Mouse (Mus musculus) left cerebral cortex, adult 6 months (tissue): Measurements from ENCODE around the gene Rab25. TPM values are rescaled to one million over a fixed set of nuclear protein-coding genes. Genes with fewer than 3 reads are reported as not detected.

Experiments used
- long read RNA-seq, 2 experiments: library from polyadenylated mRNA; unstranded; transcript quantifications; one replicate each; pipeline ENCODE4 v2.0.0; 2019 to 2020
- polyA plus RNA-seq: library from polyadenylated mRNA; unstranded; fragments of <200 nt; fragmentation: Nextera tagmentation; gene quantifications from 2 replicates; pipeline ENCODE4 v1.2.3, GENCODE M21; 2021

Rab25 gene
- not detected in 2 replicates for polyA plus RNA-seq
- long read RNA-seq, experiment 1: 0 reads
- long read RNA-seq, experiment 2: 0 reads

DNA sequence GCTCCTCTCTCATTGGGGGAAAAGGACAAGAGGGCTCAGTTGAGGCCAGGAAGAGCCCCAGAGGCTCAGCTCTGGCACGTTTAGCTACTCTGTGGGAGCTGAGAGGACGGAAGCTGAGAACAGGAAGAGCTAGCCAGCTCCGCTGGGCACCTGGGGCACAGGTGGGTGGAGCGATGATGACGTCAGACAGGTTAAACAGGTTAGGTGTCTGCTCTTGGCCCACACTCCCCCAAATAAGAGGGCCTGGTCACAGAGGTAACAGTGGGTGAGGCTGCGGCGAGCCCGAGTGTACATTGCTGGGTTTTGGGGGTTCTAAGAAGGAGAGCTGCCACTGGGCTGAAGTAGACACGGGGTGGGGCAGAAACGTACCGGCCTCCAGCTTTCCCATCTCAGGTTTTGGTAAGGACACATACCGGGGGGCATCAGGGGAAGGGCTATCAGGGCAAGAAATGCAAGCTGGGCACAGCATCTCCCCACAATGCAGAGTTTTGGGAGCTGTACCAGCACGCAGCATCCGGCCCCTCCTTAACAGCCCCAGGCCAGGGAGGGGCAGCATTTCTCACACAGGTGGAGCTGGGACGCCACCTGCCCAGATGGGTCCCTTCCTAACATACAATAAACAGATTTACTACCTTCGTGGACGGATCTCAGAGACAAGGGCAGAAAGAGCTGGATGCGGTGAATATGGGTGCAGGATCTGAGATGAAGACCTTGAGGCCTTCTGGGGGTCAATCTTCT is at the start of gene Rab25:
Gene Rab25 (minus strand): TSS at position 121 of the 738 bp plus-strand sequence.

GRCm38 (mm10) chr3:88575540-88575939 is 27.4 kb upstream of the Rab25 start, which contains the start of gene Ssr2:
Gene Ssr2, plus strand, starts transcription at chr3:88575876.

GRCm38 (mm10) chr3:88553525-88553879 is 5.4 kb upstream of the Rab25 start, which contains the start of gene Ubqln4:
Gene Ubqln4, plus strand, starts transcription at chr3:88553758.

DNA sequence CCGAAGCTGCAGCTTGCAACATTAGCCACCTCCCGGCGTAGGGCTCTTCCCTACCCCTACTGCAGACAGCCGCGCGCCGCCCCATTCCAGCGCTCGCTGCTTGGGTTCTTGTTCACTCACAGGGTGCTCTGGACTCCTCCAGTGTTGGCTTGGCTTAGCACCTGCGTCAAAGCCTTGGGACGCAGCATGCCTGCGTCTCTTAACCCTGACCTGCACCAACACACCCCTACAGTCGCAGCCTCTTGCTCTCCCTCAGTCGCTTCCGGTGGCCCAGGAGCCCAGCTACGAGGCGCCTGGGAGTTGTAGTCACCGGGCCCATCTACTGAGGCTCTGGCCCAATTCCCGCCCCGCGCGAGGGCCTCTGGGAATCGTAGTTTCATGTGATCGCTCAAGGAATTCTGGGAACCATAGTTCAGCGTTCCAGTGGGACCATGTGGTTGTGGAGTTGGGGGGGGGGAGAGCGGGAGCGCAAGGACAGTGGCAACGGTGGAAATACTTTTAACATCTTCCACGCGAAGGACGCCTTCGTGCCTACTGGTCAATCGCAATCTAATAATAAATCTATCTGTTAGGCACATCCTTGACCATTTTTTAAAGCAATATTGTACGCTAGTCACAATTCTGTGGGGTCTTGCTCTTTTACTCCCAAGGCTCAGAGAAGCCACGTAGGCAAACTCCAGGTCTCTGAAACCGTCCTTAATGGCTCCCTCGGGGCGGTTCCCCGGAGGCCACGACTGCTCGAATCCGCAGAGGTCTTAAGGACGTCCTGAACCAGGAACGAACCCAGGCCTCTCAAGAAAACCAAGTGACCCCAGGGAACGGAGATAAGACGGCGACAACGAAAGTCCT is 4.8 kb upstream of the Rab25 start, which contains the start of gene Lamtor2:
Gene Lamtor2 (minus strand): TSS at position 399 of the 849 bp plus-strand sequence.

GRCm38 (mm10) chr3:88532299-88532674 is 15.8 kb downstream of the Rab25 start, which contains the start of gene Mex3a:
Gene Mex3a, plus strand, starts transcription at chr3:88532395.

DNA sequence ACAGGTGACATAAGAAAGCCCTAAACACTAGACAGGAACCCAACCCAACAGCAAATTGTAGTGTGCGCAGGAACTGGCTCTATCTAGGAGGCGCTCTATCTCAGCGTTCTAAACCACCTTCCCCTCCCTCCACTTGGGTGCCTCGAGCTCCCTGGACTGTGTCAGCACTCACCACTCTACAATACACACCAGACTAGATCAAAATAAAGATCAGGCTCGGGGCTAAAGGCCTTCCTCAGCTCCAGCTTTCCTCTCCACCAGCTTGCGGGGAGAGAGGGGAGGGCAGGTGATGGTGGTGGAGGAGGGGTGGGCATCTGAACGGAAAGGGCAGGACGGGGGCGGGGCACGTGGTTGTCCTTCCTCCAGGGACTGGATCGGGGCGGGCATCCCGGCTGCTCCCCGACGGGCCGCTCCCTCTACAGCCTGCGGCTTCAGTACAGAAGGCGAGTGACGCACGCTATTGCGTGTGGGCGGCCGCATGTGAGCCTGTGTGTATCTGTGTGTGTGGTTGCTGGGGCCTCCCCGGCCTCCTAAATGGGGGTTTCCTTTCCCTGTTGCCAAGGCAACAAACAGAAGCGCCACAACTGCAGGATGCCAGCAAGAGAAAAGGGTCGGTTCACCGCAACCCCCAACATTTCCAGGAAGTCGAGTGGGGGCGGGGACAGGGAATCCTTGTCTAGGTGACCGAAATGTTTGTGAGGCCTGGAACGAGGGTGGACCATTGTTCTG is 38.2 kb downstream of the Rab25 start, which contains the start of gene Lmna:
Gene Lmna (minus strand): TSS at position 265 of the 729 bp plus-strand sequence.

Other genes starting within 250 kb of the Rab25 start
- gene Glmp, start 223.3 kb downstream of the Rab25 start, polyA plus RNA-seq: 143 and 151 TPM in 2 replicates
- gene Tmem79, start 212.2 kb downstream of the Rab25 start, polyA plus RNA-seq: 2.0 and 2.1 TPM in 2 replicates
- gene Smg5, start 212.0 kb downstream of the Rab25 start, polyA plus RNA-seq: 8.0 and 9.2 TPM in 2 replicates
- gene Paqr6, start 183.7 kb downstream of the Rab25 start, polyA plus RNA-seq: 11.8 and 12.5 TPM in 2 replicates
- 0.42 and 0.59 TPM in 2 replicates for gene Bglap3, start 175.6 kb downstream of the Rab25 start, polyA plus RNA-seq
- 1.0 and 1.1 TPM in 2 replicates for gene Bglap2, start 169.6 kb downstream of the Rab25 start, polyA plus RNA-seq
- gene Bglap, start 163.8 kb downstream of the Rab25 start, polyA plus RNA-seq: not detected in 2 replicates
- gene Pmf1, start 138.0 kb downstream of the Rab25 start, polyA plus RNA-seq: 7.3 and 9.7 TPM in 2 replicates
- 41.1 and 42.3 TPM in 2 replicates for gene Slc25a44, start 123.2 kb downstream of the Rab25 start, polyA plus RNA-seq
- gene Sema4a, start 87.1 kb downstream of the Rab25 start, polyA plus RNA-seq: 14.1 and 17.3 TPM in 2 replicates
- 51.8 and 54.5 TPM in 2 replicates for gene Lmna, start 38.3 kb downstream of the Rab25 start, polyA plus RNA-seq
- 0.29 and 0.49 TPM in 2 replicates for gene Mex3a, start 15.9 kb downstream of the Rab25 start, polyA plus RNA-seq
- gene Lamtor2, start 4.8 kb upstream of the Rab25 start, polyA plus RNA-seq: 138 and 243 TPM in 2 replicates
- gene Ubqln4, start 5.5 kb upstream of the Rab25 start, polyA plus RNA-seq: 15.4 and 27.8 TPM in 2 replicates
- gene Ssr2, start 27.6 kb upstream of the Rab25 start, polyA plus RNA-seq: 189 and 202 TPM in 2 replicates
- 48.6 and 53.4 TPM in 2 replicates for gene Arhgef2, start 57.7 kb upstream of the Rab25 start, polyA plus RNA-seq
- not detected in 2 replicates for gene Rxfp4, start 104.8 kb upstream of the Rab25 start, polyA plus RNA-seq
- gene Khdc4, start 137.5 kb upstream of the Rab25 start, polyA plus RNA-seq: 22.7 and 35.6 TPM in 2 replicates
- gene Rit1, start 168.5 kb upstream of the Rab25 start, polyA plus RNA-seq: 55.4 and 59.7 TPM in 2 replicates
- 266 and 273 TPM in 2 replicates for gene Syt11, start 226.9 kb upstream of the Rab25 start, polyA plus RNA-seq